ENCODE assay signal across 2 mouse cellular contexts in the genomic region with DNA sequence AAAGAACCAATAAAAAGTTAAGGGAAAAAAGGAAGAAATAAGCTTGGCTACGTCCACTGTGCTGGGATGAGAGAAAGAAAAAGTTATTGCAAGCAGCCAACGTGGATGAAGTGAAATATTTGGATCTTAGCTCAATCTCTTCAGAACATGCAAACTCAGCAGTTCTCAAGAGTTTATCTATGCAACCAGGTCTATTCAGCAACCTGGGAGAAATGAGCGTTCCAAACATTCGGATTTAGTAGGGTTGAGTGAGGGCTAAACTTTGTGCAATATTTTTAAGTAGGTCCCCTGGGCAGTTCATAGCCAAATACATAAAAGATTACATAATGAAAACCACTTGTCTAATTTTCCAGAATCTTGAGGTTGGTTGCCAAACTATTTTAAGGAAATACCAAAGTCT.
A peak's percentile ranks its signal among the peaks of the same experiment; 100 is the strongest.
TF ChIP-seq lines count a peak whose summit lies in the region.

No protein-coding gene starts in this region.

TF ChIP-seq in ES-E14, 5 proteins besides CTCF, POLR2A, EP300 and RAD21 (continued from another document):
- TF ChIP-seq CHD2 (IDR thresholded peaks at IDR 0.05; ENCODE audit: low read depth, low read length) = no peak

TF ChIP-seq in MEL, 35 proteins besides CTCF, POLR2A, EP300 and RAD21 (continued from another document):
- TF ChIP-seq MYB (IDR thresholded peaks at IDR 0.05; ENCODE audit: low read depth, low read length) (no peak), KAT2A (conservative IDR thresholded peaks at IDR 0.05; ENCODE audit: low read depth, low read length) (no peak), MAFK (IDR thresholded peaks at IDR 0.05; ENCODE audit: borderline replicate concordance, low read depth, low read length) (0 out of 2 replicates have a peak, but pooled peaks have one; percentile 52), HCFC1 (IDR thresholded peaks at IDR 0.05; ENCODE audit: low read depth, low read length) (no peak), ZMIZ1 (IDR thresholded peaks at IDR 0.05; ENCODE audit: low read depth, low read length) (no peak), E2F4 (IDR thresholded peaks at IDR 0.05; ENCODE audit: borderline replicate concordance, low read depth, low read length) (no peak)
